Mouse (Mus musculus) liver, adult 2 months (tissue): ENCODE measurements around the gene Ppp2r3c.

ENCODE experiments used
- CTCF ChIP-seq: fragments of 200-500 bp; IDR thresholded peaks from 2 replicates; pipeline ENCODE4 v1.5.1; 2011; ENCODE audit warnings: low read depth, low read length, control low read depth
- POLR2A ChIP-seq: fragments of 200-500 bp; IDR thresholded peaks from 2 replicates; pipeline ENCODE4 v1.6.1; 2011; ENCODE audit warnings: low read length, control low read depth; ENCODE audit not compliant: insufficient read depth; ENCODE audit errors: extremely low read depth

- TF ChIP-seq CTCF (no peak), POLR2A (no peak)
Measured at GRCm38 (mm10) chr12:55329351-55329750, 26.6 kb upstream of the Ppp2r3c start.
